Comparison of ENCODE assay signal across 10 mouse cellular contexts in the genomic region with DNA sequence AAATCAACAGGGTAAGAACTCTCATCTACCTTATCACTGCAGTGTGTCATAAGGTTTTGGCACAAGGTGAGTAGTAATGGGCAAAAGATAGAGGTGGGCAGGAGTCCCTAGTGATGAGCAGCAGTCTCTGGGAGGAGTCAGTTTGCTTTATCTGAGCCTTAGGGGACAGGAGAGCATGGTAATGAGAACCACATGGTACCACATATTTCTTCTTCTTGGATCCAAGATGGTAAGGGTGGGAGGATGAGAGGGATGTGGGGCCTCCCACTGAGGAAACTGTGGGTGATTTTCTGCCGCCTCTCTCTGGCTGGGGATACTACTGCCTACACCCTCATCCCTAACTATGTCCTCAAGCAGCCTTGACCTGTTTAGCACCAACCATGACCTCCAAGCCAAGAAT.
DNase-seq lines count a peak whose midpoint lies in the region; ATAC-seq and TF ChIP-seq lines count a peak whose summit lies in the region.
"Had no signal": no experiment of that assay in that cellular context is flagged by ENCODE, and none has a peak within 500 bp of the region (broad histone marks: within the 10 kb centered on the region; RNA-seq: fewer than 3 reads in every experiment).

No protein-coding gene starts in this region.

- H3K4me2 ChIP-seq in heart, embryonic 14.5 days (ENCODE audit: low read length) = no peak overlapping the region
- H3K4me2 ChIP-seq in lung, embryonic 16.5 days (ENCODE audit: low read depth, low read length) = peak overlapping the region; percentile 2; the same call in 1 of the 2 replicates
- peak overlapping the region; percentile 35 for H3K4me2 ChIP-seq in limb, embryonic 13.5 days (replicated peaks)
- no peak overlapping the region for H3K4me2 ChIP-seq in stomach, postnatal 0 days (replicated peaks; ENCODE audit: low read depth)

- TF ChIP-seq EP300 in stomach, postnatal 0 days (optimal IDR thresholded peaks at IDR 0.05) = no peak

- WGBS in heart, embryonic 14.5 days = 82% methylated on average over 1 of the region's 1 CpGs
- WGBS in lung, embryonic 16.5 days = 29% methylated on average over 1 of the region's 1 CpGs
- 46% methylated on average over 1 of the region's 1 CpGs for WGBS in limb, embryonic 13.5 days
- WGBS in stomach, postnatal 0 days = 50% methylated on average over 1 of the region's 1 CpGs

- no peak for TF ChIP-seq CTCF in stomach, postnatal 0 days (IDR thresholded peaks at IDR 0.05; ENCODE audit: low read depth)

- no peak for DNase-seq in heart, postnatal 25 days (ENCODE audit: low spot score)
- DNase-seq in lung, postnatal 25 days (ENCODE audit: low spot score) = no peak
- no peak for DNase-seq in stomach, postnatal 0 days (ENCODE audit: low spot score)
- no peak for DNase-seq in adrenal gland, postnatal 4 days (ENCODE audit: low spot score in 2 of 2)
- DNase-seq: cerebellum, adult 11-12 months had no signal

- no peaks in the 10 kb centered on the region for H3K9me3 ChIP-seq in heart, embryonic 14.5 days (ENCODE audit: control insufficient read depth, low read length)
- no peaks in the 10 kb centered on the region for H3K9me3 ChIP-seq in lung, embryonic 16.5 days (ENCODE audit: control insufficient read depth, low read length)
- H3K9me3 ChIP-seq in limb, embryonic 13.5 days = no peaks in the 10 kb centered on the region
- H3K9me3 ChIP-seq in stomach, postnatal 0 days (ENCODE audit: control insufficient read depth, low read length) = no peaks in the 10 kb centered on the region

- H3K9ac ChIP-seq in heart, embryonic 14.5 days (ENCODE audit: low read length) = 0 out of 2 replicates have a peak overlapping the region, but pooled peaks have one; percentile 3
- no peak overlapping the region for H3K9ac ChIP-seq in lung, embryonic 16.5 days (ENCODE audit: low read length)
- H3K9ac ChIP-seq in limb, embryonic 13.5 days = no peak overlapping the region
- H3K9ac ChIP-seq in stomach, postnatal 0 days (ENCODE audit: low read length) = no peak overlapping the region

- H3K27me3 ChIP-seq in heart, embryonic 14.5 days (ENCODE audit: control insufficient read depth, insufficient read depth, low read length) = no peaks in the 10 kb centered on the region
- H3K27me3 ChIP-seq in lung, embryonic 16.5 days (ENCODE audit: control insufficient read depth, insufficient read depth, low read depth, low read length) = no peaks in the 10 kb centered on the region
- no peaks in the 10 kb centered on the region for H3K27me3 ChIP-seq in limb, embryonic 13.5 days
- H3K27me3 ChIP-seq in stomach, postnatal 0 days (ENCODE audit: control insufficient read depth, insufficient read depth, low read length) = no peaks in the 10 kb centered on the region

- intact Hi-C loops in heart, postnatal 25 days (cut with DNase I) = no loop called here

- no peak overlapping the region for H3K4me3 ChIP-seq in heart, embryonic 14.5 days (ENCODE audit: control insufficient read depth in 1 of 2, insufficient read depth in 1 of 2, low read depth in 1 of 2, low read length in 2 of 2)
- H3K4me3 ChIP-seq in lung, embryonic 16.5 days (ENCODE audit: low read length) = no peak overlapping the region
- H3K4me3 ChIP-seq in limb, embryonic 13.5 days = no peak overlapping the region
- no peak overlapping the region for H3K4me3 ChIP-seq in stomach, postnatal 0 days (ENCODE audit: low read depth, low read length)

- ATAC-seq in heart, embryonic 14.5 days (ENCODE audit: insufficient number of reproducible peaks, insufficient read depth, low FRiP score, low read depth) = no peak
- ATAC-seq in lung, embryonic 16.5 days (ENCODE audit: low read depth) = no peak
- no peak for ATAC-seq in limb, embryonic 13.5 days (ENCODE audit: low FRiP score, low read depth)
- no peak for ATAC-seq in stomach, postnatal 0 days (ENCODE audit: low FRiP score, low TSS enrichment)
- ATAC-seq in cerebellum, adult (ENCODE audit: insufficient number of reproducible peaks, low FRiP score, low TSS enrichment) = no peak
- ATAC-seq: midbrain, embryonic 16.5 days had no signal

- peaks cover 22% of the 10 kb centered on the region; the same call in 1 of the 2 replicates for H3K36me3 ChIP-seq in heart, embryonic 14.5 days (ENCODE audit: control insufficient read depth, insufficient read depth, low read length)
- H3K36me3 ChIP-seq in lung, embryonic 16.5 days (ENCODE audit: control insufficient read depth, insufficient read depth, low read length) = no peaks in the 10 kb centered on the region
- peaks cover 7% of the 10 kb centered on the region; the same call in 1 of the 2 replicates for H3K36me3 ChIP-seq in limb, embryonic 13.5 days
- no peaks in the 10 kb centered on the region for H3K36me3 ChIP-seq in stomach, postnatal 0 days (ENCODE audit: control insufficient read depth, insufficient read depth, low read length)

- H3K4me1 ChIP-seq in heart, embryonic 14.5 days (ENCODE audit: control insufficient read depth in 2 of 2, insufficient read depth in 2 of 2, low read length in 2 of 2) = peaks cover 29 to 71% of the 10 kb centered on the region in 2 experiments
- peaks cover 75% of the 10 kb centered on the region for H3K4me1 ChIP-seq in lung, embryonic 16.5 days (replicated peaks; ENCODE audit: control insufficient read depth, insufficient read depth, low read length)
- peaks cover 87% of the 10 kb centered on the region for H3K4me1 ChIP-seq in limb, embryonic 13.5 days
- H3K4me1 ChIP-seq in stomach, postnatal 0 days (replicated peaks; ENCODE audit: control insufficient read depth, insufficient read depth) = peaks cover 15% of the 10 kb centered on the region

- peak overlapping the region; percentile 73 to 90 for H3K27ac ChIP-seq in heart, embryonic 14.5 days (replicated peaks in 1 of 2; ENCODE audit: control insufficient read depth in 1 of 2, insufficient read depth in 1 of 2, low read depth in 2 of 2, low read length in 2 of 2)
- peak overlapping the region; percentile 91 for H3K27ac ChIP-seq in lung, embryonic 16.5 days (ENCODE audit: low read length)
- H3K27ac ChIP-seq in limb, embryonic 13.5 days = peak overlapping the region; percentile 91
- peak overlapping the region; percentile 89 for H3K27ac ChIP-seq in stomach, postnatal 0 days (replicated peaks)

Comparison
In these comparisons a context has a peak if more than half of its experiments do, and no peak if none do; other contexts are left out.
1. H3K4me2 ChIP-seq: peak in lung, embryonic 16.5 days (single experiment) and limb, embryonic 13.5 days (single experiment); none in heart, embryonic 14.5 days (single experiment) and stomach, postnatal 0 days (single experiment).
2. Peak in every context shown above with its lines, with median percentiles within 50 percentile points of each other: H3K27ac ChIP-seq.